Mouse (Mus musculus) lung, postnatal 0 days (tissue): ENCODE results near the gene Ly6g6f. TPM values are rescaled to one million over a fixed set of nuclear protein-coding genes. Genes with fewer than 3 reads are reported as not detected.

Source experiments
- ATAC-seq: fragments of 200-750 bp; cut with Nextera tagmentation; 2 replicates; pipeline ENCODE4 v1.8.0; 2017; ENCODE audit warnings: moderate library complexity
- DNase-seq: peaks from one replicate; pipeline ENCODE4 v3.0.0-alpha.2; 2016; ENCODE audit warnings: low spot score
- H3K27ac ChIP-seq: fragments of 300-500 bp; sonication (generic); 2 replicates; pipeline ENCODE4 v1.5.1; 2014; ENCODE audit warnings: antibody characterized with exemption, mild to moderate bottlenecking, low read length, mixed read lengths
- H3K27me3 ChIP-seq: fragments of 300-500 bp; sonication (generic); replicated peaks from 2 replicates; pipeline ENCODE4 v1.6.1; 2014; ENCODE audit warnings: low read length, mixed read lengths; ENCODE audit not compliant: insufficient read depth
- H3K36me3 ChIP-seq: fragments of 300-500 bp; sonication (generic); 2 replicates; pipeline ENCODE4 v1.6.1; 2014; ENCODE audit warnings: low read length, mixed read lengths; ENCODE audit not compliant: insufficient read depth
- H3K4me1 ChIP-seq: fragments of 300-500 bp; sonication (generic); 2 replicates; pipeline ENCODE4 v1.6.1; 2014; ENCODE audit warnings: antibody characterized with exemption, low read depth, low read length, mixed read lengths; ENCODE audit not compliant: insufficient read depth
- H3K4me2 ChIP-seq: fragments of 300-500 bp; sonication (generic); replicated peaks from 2 replicates; pipeline ENCODE4 v1.6.1; 2014; ENCODE audit warnings: low read depth, mild to moderate bottlenecking, low read length, moderate library complexity, mixed read lengths
- H3K4me3 ChIP-seq: fragments of 300-500 bp; sonication (generic); 2 replicates; pipeline ENCODE4 v1.5.1; 2014; ENCODE audit warnings: low read depth, low read length
- H3K9ac ChIP-seq: fragments of 300-500 bp; sonication (generic); replicated peaks from 2 replicates; pipeline ENCODE4 v1.6.1; 2014; ENCODE audit warnings: low read depth, mild to moderate bottlenecking
- H3K9me3 ChIP-seq: fragments of 300-500 bp; sonication (generic); 2 replicates; pipeline ENCODE4 v1.6.1; 2016; ENCODE audit warnings: low read length, mixed read lengths
- CTCF ChIP-seq: IDR thresholded peaks from 2 replicates; pipeline ENCODE4 v1.5.1; 2016; ENCODE audit warnings: antibody characterized with exemption, mild to moderate bottlenecking
- EP300 ChIP-seq: IDR thresholded peaks from 2 replicates; pipeline ENCODE4 v1.6.1; 2016; ENCODE audit warnings: antibody characterized with exemption, mild to moderate bottlenecking, control low read depth
- WGBS: fragments of 180-500 bp; shearing (Covaris S2); extraction: QIAGEN DNeasy Blood & Tissue Kit; methylation state at CpG from one replicate; pipeline ENCODE4 v1.1.7; 2014; 5-methylcytosine and 5-hydroxymethylcytosine counted together
- polyA plus RNA-seq: library from polyadenylated mRNA; unstranded; fragments of >200 nt; fragmentation: Nextera tagmentation; extraction: Ambion mirVana; gene quantifications from 2 replicates; pipeline ENCODE4 v1.2.1, GENCODE M21; 2015

Ly6g6f gene
- polyA plus RNA-seq, 1 experiment from 2014 or later = 0.74 TPM

DNA sequence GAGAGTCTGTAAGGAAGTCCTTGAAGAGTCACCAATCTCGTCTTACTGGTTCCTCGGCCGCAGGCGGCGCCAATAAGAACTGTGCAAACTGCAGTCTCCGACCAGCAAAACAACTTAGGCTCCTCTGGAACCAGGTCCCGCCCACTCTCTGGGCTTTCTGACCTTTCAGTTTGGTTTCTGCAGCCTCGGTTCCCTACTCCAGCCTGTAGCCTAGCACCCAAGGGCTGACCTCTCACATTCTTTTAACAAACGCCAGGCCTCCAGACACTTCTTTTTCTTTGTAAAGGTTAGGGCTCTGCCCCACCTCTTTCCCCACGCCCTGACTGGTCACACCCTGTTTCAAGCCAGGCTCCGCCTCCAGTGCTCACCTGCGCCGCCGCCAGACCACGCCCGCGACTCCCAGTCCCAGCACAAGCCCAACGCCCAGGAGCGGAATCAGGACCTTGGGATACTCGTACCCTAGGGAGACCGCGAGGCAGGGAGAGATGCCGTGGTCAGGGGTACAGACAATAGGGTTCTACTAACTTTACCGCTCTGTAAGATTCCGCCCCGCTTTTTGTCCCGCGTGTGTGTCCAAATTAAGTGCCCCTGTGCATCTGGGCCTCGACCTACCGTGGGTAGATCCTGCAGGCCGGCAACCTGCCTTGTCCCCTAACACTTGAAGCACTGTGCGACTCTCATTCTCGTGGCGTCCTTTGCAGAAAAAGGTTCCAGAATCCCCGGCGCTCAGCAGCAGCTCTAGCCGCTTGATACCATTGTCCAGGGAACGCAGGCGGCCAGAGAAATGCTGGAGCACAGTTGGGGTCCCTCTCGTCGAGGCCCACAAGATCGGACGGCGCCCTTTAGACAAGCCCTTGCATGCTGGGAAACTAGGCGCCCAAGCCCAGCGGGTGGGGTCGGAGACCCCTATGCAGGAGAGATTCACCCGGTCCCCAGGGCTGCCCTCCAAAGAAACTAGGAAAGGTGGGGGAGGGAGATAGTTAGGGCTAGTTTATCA, 20.2 kb downstream of the Ly6g6f start, which contains the start of gene Ly6g6c:
TSS of gene Ly6g6c (plus strand) at position 438 of the 997 bp plus-strand sequence.
- 4% methylated on average over 48 of the region's 48 CpGs for WGBS
- Histone ChIP-seq H3K27ac (peak within 1 kb of the TSS; percentile 83), H3K4me1 (peaks cover 8% of the 10 kb centered on the region), H3K27me3 (0 out of 2 replicates have a peak, but pooled peaks cover 3% of the 10 kb centered on the region), H3K36me3 (peaks cover 7% of the 10 kb centered on the region; the same call in 1 of the 2 replicates), H3K4me2 (peak within 1 kb of the TSS; percentile 70), H3K9me3 (no peaks in the 10 kb centered on the region), H3K4me3 (peak within 1 kb of the TSS; percentile 39), H3K9ac (peak within 1 kb of the TSS; percentile 29; the same call in 1 of the 2 replicates)
- DNase-seq (peak; percentile 95), ATAC-seq (peak; percentile 90)
- TF ChIP-seq EP300 = no peak
- peak; percentile 40 for TF ChIP-seq CTCF

- peak overlapping the region; percentile 83 for H3K27ac ChIP-seq
- H3K4me1 ChIP-seq = peaks cover 12% of the 10 kb centered on the region
- peak overlapping the region; percentile 70 for H3K4me2 ChIP-seq
- WGBS = 24% methylated on average over 10 of the region's 10 CpGs
- peaks cover 7% of the 10 kb centered on the region; the same call in 1 of the 2 replicates for H3K36me3 ChIP-seq
- 0 out of 2 replicates have a peak, but pooled peaks cover 3% of the 10 kb centered on the region for H3K27me3 ChIP-seq
- ATAC-seq (peak; percentile 27), DNase-seq (no peak)
- no peaks in the 10 kb centered on the region for H3K9me3 ChIP-seq
- no peak overlapping the region; the same call in 1 of the 2 replicates for H3K9ac ChIP-seq
- TF ChIP-seq CTCF (no peak), EP300 (no peak)
- peak overlapping the region; percentile 39 for H3K4me3 ChIP-seq
Measured at GRCm38 (mm10) chr17:35064378-35064877, 21.0 kb downstream of the Ly6g6f start.

DNA sequence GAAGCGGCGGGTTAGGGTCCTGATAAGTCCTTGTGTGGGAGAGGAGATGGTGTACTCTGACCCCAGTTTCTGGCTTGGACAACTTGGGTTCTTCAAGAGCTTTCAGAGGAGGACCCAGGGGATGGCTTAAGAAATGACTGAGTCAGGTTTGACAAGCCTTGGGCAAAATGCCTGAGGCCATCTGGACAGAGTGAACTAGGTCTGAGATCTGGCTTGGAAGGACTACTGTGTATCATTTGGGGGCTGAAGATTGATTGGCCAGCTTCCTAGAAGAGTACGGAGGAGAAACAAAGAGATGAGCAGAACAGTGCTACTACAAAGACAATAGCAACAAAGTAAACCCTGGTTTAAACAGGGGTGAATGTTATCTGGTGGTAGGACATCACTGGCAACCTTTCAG, 21.9 kb downstream of the Ly6g6f start:
- DNase-seq (no peak), ATAC-seq (no peak)
- H3K27ac ChIP-seq = peak overlapping the region; percentile 83; the same call in 1 of the 2 replicates
- no peaks in the 10 kb centered on the region for H3K9me3 ChIP-seq
- no peak overlapping the region for H3K4me3 ChIP-seq
- peaks cover 12% of the 10 kb centered on the region for H3K4me1 ChIP-seq
- no peak for TF ChIP-seq EP300
- no peak for TF ChIP-seq CTCF
- H3K4me2 ChIP-seq = no peak overlapping the region
- 0 out of 2 replicates have a peak, but pooled peaks cover 3% of the 10 kb centered on the region for H3K27me3 ChIP-seq
- peaks cover 7% of the 10 kb centered on the region; the same call in 1 of the 2 replicates for H3K36me3 ChIP-seq
- no peak overlapping the region for H3K9ac ChIP-seq
- WGBS = 74% methylated on average over 3 of the region's 3 CpGs

GRCm38 (mm10) chr17:35061299-35061698, 24.1 kb downstream of the Ly6g6f start:
- peaks cover 14% of the 10 kb centered on the region; the same call in 1 of the 2 replicates for H3K36me3 ChIP-seq
- H3K27me3 ChIP-seq = 0 out of 2 replicates have a peak, but pooled peaks cover 1% of the 10 kb centered on the region
- ATAC-seq (no peak), DNase-seq (no peak)
- no peak overlapping the region for H3K4me2 ChIP-seq
- H3K4me3 ChIP-seq = no peak overlapping the region
- H3K9me3 ChIP-seq = no peaks in the 10 kb centered on the region
- no peak overlapping the region for H3K9ac ChIP-seq
- TF ChIP-seq CTCF (no peak), EP300 (no peak)
- H3K4me1 ChIP-seq = peaks cover 12% of the 10 kb centered on the region
- 77% methylated on average over 8 of the region's 8 CpGs for WGBS
- H3K27ac ChIP-seq = no peak overlapping the region

GRCm38 (mm10) chr17:35060737-35061297, 24.6 kb downstream of the Ly6g6f start:
- H3K4me3 ChIP-seq = no peak overlapping the region
- H3K36me3 ChIP-seq = peaks cover 16% of the 10 kb centered on the region; the same call in 1 of the 2 replicates
- 63% methylated on average over 22 of the region's 22 CpGs for WGBS
- H3K4me1 ChIP-seq = peaks cover 12% of the 10 kb centered on the region
- DNase-seq (peak; percentile 46), ATAC-seq (no peak)
- peak overlapping the region; percentile 70; the same call in 1 of the 2 replicates for H3K4me2 ChIP-seq
- no peak overlapping the region for H3K27ac ChIP-seq
- no peak overlapping the region for H3K9ac ChIP-seq
- no peaks in the 10 kb centered on the region for H3K27me3 ChIP-seq
- no peaks in the 10 kb centered on the region for H3K9me3 ChIP-seq
- no peak for TF ChIP-seq CTCF
- no peak for TF ChIP-seq EP300
